ENCODE assay signal across 28 mouse cellular contexts in genomic region chr11:104367486-104368190, GRCm38 (mm10).
DNase-seq lines count a peak whose midpoint lies in the region.
"Had no signal": no experiment of that assay in that cellular context is flagged by ENCODE, and none has a peak within 500 bp of the region (broad histone marks: within the 10 kb centered on the region; RNA-seq: fewer than 3 reads in every experiment).

No protein-coding gene starts in this region.

- peak overlapping the region; percentile 92 for H3K27ac ChIP-seq in macrophage
- H3K27ac ChIP-seq: forebrain, embryonic 13.5 days; hindbrain, embryonic 14.5 days; liver, embryonic 12.5 days; midbrain, embryonic 10.5 days; midbrain, embryonic 15.5 days; stomach, embryonic 15.5 days had no signal

- H3K27me3 ChIP-seq in splenic B cell, adult 2 months (ENCODE audit: control insufficient read depth, insufficient read depth, low read length, poor library complexity, severe bottlenecking): no peaks in the 10 kb centered on the region
- H3K27me3 ChIP-seq: forebrain, embryonic 13.5 days; heart, embryonic 12.5 days; liver, embryonic 12.5 days; midbrain, embryonic 15.5 days; stomach, embryonic 15.5 days had no signal

- H3K4me3 ChIP-seq in macrophage (ENCODE audit: inconsistent target): no peak overlapping the region
- H3K4me3 ChIP-seq: forebrain, embryonic 13.5 days; heart, embryonic 12.5 days; liver, embryonic 12.5 days; midbrain, embryonic 10.5 days; midbrain, embryonic 15.5 days; stomach, embryonic 15.5 days had no signal

- H3K79me2 ChIP-seq in macrophage (ENCODE audit: inconsistent target): peaks cover 82% of the 10 kb centered on the region

- H3K36me3 ChIP-seq in macrophage (ENCODE audit: inconsistent target): peaks cover 8% of the 10 kb centered on the region; the same call in 1 of the 2 replicates
- H3K36me3 ChIP-seq in splenic B cell, adult 2 months (ENCODE audit: control insufficient read depth, insufficient read depth, low read length, poor library complexity, severe bottlenecking): 0 out of 2 replicates have a peak, but pooled peaks cover 3% of the 10 kb centered on the region
- H3K36me3 ChIP-seq: midbrain, embryonic 15.5 days; stomach, embryonic 15.5 days had no signal

- DNase-seq in B cell, adult 2 months: peak; percentile 31 to 38
- peak; percentile 68 for DNase-seq in MEL-GATA-1-ER (ENCODE audit: extremely low read depth, low read depth)
- DNase-seq in splenic B cell, adult 2 months (ENCODE audit: low read depth, low spot score): peak; percentile 62
- no peak for DNase-seq in lung, postnatal 10 days
- no peak for DNase-seq in cerebellum, adult 18-20 months
- DNase-seq in T-cell, adult 2 months (ENCODE audit: low spot score): no peak
- DNase-seq: adrenal gland, postnatal 14 days; cerebellum, adult 2 months; cerebellum, postnatal 14 days; gastrocnemius, postnatal 14 days; heart, adult 18-20 months; heart, postnatal 4 days; kidney, adult 9 months; kidney, postnatal 14 days; left cerebral cortex, postnatal 4 days; liver, postnatal 0 days; lung, postnatal 4 days; right cerebral cortex, adult 18-20 months; thymus, adult 18-20 months; thymus, postnatal 25 days had no signal

- 19% methylated on average over 5 of the region's 5 CpGs for WGBS in macrophage (ENCODE audit: missing documents)

Comparison
In these comparisons a context has a peak if more than half of its experiments do, and no peak if none do; other contexts are left out.
1. DNase-seq: peak in B cell, adult 2 months (2 of 2), MEL-GATA-1-ER (single experiment) and splenic B cell, adult 2 months (single experiment); none in lung, postnatal 10 days (single experiment), cerebellum, adult 18-20 months (0 of 2) and T-cell, adult 2 months (single experiment).